Mouse (Mus musculus) embryo, embryonic 11.5 days (tissue): ENCODE measurements at regions not wholly inside any gene's neighbourhood (a gene's known extent, or its start where the extent isn't known, plus 50 kb on each side); places are given as distances from the start of the nearest gene placed in this dataset.
"Not testable (repeated sequence)": the region's sequence is repeated elsewhere in the genome, so short reads cannot be mapped to it uniquely, and the experiment has no call there.

Experiments used
- DNase-seq: peaks from one replicate; pipeline ENCODE4 v3.0.0-alpha.2; 2012; ENCODE audit warnings: low read depth, low spot score

DNA sequence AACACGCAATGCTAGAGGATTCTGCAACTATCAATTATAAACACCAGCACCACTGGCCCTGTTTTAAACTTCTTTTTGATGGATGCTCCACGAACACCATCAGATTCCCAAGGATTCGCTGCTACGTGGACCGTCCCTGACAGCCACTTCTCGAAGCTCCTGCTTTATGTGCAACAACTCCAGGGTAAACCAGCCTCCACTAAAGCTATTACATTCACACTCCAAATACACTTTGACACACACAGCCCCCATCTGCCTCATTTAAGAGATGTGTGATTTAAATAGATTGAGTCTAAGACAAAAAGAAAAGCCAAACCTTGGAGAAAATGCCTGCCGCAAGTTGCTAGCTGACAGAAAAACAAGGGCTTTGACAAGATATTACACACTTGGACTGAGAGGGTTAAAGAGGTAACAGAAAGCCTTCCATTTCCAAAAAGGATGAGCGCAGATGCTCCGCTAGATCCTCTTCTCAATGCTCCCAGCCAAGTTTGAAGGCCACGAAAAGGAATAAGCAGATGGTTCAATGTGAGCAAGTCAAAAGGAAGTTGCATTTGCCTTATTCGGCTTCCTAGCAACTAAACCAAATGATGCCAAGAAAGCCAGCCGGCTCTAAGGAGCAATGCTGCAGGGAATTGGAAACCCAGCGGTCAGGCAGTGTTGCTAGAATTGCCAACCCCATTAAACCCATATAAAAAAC, 54.0 kb upstream of the Cnep1r1 start:
- DNase-seq = no peak

DNA sequence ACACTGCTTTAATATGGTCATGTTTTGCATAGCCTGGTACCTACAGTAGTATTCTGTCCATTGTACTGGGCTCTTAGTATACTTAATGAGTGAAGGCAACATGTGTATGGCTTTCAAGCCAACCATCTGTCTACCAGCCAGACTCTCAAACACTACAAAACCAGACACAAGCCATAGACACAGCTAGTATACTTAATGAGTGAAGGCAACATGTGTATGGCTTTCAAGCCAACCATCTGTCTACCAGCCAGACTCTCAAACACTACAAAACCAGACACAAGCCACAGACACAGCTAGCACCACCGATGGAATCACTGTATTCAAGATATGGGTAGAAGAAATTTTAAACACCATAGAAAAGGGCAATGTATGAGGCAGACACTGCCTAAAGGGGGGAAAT, 59.5 kb upstream of the Cnep1r1 start:
- DNase-seq = not testable (repeated sequence)

DNA sequence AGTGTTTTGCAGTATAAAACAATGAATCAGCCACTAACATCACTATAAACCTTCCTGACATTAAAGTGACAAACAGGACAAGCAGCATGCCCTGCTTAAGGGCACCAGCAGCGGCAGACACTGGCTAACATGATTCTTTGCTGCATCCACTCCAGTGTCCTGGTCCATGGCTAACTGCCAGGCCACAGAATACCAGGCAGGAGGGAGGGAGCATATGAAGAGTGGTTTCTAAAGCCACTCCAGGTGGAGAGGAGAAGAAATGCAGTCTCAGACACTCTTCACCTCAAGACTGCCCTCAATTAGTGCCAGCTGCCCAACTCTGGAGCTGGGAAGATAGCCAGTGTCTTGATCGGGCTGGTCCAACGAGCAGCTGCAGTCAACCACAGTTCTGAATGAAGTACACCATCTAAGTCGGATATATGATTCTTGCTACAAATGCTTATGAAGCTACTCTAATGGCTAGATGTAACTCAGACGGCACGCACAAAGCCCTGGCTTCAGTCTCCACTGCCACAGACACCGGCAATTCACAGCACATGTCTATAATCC, 60.8 kb upstream of the Cnep1r1 start:
- DNase-seq = no peak

DNA sequence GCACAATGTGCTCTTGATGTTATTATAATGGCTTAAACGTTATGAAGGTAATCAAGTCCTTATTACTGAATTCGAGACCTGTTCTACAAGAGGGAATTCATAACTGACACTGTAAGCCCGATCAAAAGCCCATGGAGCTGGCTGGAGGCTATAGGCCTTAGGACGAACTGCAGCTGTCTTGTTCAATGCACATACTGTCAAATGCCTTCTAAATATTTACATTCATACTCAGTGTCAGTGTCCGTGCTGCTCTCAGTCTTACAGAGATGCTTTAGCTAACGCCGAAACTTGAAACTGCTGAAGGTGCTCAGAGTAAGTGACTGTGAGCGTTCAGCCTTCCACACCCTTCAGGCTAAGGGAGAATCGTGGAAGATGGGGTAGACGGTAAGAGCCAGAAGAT, 67.9 kb upstream of the Cnep1r1 start:
- DNase-seq = no peak

DNA sequence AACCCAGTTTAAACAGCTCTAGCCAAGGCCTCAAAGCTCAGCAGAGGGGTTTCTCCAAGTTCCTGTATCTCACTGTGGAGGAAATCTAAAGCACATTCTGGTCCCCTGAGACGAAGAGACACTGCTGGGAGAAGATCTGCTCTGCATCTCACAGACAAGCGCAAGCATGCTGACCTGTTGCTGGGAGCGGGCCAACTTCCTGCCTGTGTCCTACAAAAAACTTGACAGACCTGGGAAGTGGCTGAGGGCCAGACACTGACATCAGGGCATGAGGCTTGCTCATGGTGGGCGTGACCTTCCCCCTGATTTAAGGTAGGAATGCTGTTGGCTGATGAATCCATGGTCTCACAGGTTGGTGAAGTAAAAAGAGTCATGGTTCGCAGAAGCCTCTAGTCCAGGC, 69.5 kb upstream of the Cnep1r1 start:
- DNase-seq = no peak

DNA sequence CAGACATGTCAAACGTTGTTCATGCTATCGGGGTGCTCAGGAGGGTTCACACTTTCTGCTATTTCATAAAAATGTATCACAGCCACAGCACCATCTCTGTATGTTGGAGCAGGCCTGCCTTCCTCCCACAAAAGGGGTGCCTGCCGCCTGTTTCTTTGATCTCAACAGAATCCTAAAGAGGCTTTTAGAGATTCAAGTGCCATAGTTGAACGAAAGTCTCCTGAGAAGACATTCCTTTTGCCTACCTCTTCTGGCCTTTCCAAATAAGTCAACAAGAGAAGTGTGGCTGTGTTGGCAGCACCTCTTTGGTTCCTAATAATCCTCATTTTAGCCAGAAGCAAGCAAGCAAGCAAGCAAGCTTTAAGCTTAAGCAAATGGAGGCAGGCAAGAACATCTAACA, 72.6 kb upstream of the Cnep1r1 start:
- no peak for DNase-seq

DNA sequence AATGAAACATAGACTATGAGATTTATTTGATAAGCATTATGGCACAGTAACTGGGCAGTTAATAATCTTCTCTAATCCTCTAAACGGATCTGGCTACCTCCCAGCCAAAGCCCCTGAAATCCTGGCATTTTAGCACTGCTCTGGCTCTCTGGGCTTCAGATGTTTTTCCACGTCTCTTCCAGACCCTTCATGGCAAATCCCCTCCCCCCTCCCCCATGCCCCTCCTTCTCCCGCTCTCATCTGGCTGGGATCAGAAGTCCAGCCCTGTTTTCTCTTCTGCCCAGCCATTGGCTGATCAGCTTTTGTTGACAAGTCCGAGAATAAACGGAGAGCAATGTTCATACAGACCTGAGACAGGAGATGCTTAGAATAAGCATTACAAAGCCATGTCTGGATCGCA, 79.3 kb upstream of the Cnep1r1 start:
- no peak for DNase-seq

DNA sequence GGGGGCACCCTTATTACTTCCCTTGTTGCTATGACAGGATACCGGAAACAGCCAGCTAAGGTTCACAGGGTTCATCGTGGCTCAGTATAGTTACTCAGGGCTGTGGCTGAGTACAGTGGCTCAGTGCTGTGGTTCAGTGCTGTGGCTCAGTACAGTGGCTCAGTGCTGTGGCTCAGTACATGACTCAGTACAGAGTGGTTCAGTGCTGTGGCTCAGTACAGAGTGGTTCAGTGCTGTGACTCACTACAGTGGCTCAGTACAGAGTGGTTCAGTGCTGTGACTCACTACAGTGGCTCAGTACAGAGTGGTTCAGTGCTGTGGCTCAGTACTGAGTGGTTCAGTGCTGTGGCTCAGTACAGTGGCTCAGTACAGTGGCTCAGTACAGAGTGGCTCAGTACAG, 78.6 kb upstream of the Zfp423 start:
- no peak for DNase-seq

DNA sequence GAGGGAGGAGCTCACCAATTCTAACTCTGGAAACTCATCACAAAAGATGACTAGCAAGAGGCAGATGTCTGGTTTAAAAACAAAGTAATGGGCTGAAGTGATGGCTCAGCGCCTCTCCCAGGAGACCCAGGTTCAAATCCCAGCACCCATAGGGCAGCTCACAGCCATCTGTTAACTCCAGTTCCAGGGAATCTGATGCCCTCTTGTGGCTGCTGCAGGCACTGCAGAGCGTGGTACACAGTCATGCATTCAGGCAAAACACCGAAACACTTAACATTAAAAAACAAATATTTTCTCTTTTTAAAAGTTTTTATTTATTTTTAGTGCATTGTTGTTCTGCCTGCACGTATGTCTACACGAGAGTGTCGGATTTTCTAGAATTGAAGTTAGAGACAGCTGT, 73.7 kb upstream of the Zfp423 start:
- DNase-seq = no peak

DNA sequence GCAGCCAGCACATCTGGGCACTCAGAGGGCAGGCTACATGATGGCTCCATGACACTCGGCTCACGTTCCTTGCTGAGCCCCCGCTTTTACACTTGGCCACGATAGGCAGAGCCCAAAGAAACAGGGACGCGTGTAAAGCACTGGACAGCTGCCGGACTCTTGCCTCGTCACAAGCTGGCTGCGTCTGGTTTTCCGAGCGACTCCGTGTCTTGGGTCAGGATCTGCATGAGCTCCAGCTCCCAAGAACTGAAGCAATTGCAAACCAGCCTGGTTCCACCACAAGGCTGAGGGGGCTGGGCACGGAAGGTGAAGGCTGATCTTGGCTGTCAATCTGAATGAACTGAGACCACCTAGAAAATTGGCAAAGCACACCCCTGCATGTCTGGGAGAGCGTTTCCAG, 65.1 kb upstream of the Zfp423 start:
- DNase-seq = no peak

DNA sequence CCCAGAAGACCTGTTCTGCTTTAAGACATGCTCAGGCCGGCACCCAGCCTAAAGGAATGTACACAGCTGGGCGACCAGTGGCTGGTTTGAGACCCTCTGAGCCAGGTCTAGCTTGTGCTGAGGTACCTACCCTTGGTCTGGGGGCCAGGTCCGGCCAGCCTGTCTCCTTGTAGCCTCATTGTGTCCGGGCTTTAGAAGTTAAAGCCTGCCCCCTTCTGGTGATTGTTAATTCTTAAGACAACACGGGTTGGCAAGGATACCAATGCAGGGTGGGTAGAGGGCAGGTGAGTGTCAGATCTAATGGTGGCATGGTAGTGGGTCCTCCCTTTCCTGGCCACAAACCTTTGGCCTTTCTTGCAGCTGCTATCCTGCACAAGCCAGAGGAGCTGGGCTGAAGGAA, 64.0 kb upstream of the Zfp423 start:
- DNase-seq = peak; percentile 54

DNA sequence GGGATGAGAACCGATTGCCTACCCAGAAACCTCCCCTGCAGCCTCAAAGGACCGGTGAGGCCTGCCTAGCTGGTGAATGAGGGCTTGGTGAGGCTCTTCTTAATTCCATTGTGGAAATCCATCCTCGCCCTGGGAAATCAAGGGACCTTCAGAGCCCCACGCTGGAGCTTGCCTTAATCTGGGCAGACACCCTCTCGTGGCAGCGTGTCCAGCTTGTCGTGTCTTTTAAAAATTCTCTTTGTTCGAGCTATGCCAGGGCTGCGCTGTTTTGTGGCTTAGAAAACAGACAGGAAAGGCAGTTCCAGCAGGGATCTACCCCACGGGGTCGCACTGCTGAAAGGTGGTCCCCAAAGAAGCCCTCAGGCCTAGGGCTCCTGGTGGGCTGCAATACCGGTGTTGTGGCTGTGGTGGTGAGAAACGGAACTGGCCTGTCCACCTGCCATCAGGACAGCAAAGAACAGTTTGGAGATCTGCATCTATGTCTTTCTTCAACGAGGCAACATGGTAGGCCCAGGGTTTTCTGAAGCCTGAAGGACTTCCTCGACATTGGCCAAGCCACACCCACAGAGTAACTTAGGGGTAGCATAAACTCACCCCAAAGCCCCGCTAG, 63.5 kb upstream of the Zfp423 start:
- no peak for DNase-seq

DNA sequence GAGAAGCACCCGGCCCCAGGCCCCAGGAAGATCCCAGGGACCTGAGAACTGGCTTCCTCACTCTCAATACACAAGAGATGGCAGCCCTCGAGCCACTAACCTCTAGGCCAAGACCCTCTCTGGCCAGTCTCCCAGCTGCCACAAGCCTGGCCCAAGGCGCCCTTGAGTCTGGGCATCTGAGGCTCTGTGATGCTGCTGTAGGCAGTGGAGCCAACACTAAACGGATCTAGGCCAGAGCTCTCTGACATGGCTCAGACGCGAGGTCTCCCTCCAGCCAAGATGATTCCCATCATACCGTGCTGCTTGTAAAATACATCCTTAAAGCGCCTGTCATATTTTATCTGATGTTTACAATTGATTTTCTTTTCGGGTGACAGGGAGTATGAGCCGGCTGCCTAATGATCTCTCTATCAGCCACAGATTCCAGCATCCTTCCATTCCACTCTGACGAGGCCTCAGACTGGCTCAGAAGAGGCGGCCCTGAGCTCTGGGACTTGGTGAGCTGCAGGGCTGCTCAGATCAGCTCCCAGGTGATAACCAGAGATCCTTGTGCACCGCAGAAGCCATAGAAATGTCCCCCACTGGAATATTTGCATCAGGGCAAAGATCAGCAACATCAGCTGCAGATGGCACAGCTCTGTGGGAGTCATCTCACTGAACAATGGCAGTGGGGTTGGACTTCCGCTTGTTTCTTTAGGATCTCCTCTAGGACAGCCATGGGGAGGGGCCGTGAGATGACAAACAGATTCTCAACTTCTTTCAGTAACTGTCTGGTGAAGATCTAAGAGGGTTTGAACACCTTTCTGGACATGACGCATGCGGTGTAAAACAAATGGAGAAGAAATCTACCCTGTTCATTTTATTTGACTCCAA, 60.1 kb upstream of the Zfp423 start:
- no peak for DNase-seq

DNA sequence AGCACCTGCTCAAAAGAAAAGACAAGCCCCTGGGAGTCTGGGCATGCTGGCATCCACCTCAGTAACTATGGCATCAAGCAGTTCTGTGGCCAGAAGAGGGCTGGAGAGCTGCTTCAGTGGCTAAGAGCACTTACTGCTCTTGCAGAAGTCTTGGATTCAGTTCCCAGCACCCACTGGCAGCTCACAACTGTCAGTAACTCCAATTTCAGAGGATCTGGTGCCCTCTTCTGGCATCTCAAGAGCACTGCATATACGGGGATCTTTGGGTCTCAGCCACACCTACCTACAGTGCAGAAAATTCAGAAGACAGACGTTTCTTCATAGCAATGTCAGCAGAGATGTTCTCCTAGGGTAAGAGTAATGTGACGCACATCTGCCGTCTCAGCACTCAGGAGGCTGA, 59.1 kb upstream of the Zfp423 start:
- DNase-seq = no peak

DNA sequence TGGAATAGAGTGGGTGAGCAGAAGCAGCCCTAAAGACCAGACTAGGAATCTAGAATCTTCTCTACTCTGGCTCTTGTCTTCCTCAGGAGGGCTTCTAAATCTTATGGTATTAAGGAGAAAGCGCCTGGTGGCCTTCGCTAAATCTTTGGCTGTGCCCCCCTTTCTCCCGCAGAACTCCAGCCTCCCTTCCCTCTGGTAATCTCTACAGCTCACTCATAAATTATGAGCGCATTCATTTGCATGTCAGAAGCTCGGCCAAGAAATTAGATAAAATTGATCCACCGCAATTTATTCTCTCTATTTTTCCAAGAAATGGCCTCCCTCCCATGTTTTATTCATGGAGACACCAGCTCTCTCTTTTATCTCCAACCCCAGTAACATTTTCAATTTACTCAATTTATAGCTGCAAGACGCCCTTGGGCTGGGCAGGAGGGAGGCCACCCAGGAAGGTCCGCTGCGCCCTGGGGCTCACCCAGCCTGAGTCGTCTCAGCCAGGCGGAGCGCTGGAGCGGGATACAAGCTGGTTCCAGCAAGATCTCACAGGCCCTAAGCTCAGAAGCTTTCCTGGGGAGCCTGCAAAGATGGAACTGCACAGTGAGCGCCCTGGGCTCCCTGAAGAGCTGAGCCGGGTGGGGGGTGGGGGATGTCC, 52.9 kb upstream of the Zfp423 start:
- no peak for DNase-seq

DNA sequence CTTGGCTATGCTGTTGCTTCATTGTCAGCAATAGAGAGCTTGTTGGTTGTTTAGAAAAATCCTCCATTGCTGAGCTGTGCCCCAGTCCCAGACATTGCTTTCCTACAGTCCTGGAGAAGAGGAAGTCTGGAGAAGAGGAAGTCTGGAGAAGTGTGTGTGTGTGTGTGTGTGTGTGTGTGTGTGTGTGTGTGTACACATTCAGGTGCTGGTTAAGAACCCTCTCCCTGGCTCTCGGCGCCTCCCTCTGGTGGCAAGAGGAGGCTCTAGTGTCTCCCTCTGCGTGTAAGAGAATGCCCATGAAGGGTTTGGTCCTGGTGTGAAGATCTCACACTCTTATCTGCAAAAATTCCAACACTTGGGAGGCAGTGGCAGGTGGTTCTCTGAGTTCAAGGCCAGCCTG, 51.2 kb upstream of the Zfp423 start:
- DNase-seq = peak; percentile 31

DNA sequence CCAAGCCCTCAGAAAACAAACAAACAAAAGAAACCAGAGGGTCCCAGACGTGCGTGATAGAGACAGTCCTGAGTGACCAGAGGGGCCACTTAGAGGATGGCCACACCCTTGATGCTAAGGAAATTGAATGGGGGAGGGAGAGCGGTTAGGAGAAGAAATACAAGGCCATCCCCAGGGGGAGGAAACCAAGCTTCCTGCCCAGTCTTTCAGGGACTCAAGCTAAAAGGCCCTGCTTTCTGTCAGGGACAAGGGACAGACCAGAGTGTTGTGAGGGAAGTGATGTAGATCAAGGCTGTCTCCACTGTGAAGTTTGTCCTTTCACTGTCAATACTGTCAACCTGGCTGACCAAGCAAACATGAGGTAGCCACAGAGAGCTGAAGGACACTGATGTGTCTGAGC, 50.5 kb upstream of the Zfp423 start:
- no peak for DNase-seq
